Mouse (Mus musculus) erythroblast, embryonic 14.5 days (primary cell): ENCODE measurements around the gene Klhl30.

Source experiments
- GATA1 ChIP-seq: IDR thresholded peaks from 2 replicates; pipeline ENCODE4 v1.6.1; 2012; ENCODE audit warnings: low read length, inconsistent platforms, mixed read lengths
- TAL1 ChIP-seq: IDR thresholded peaks from 3 replicates; pipeline ENCODE4 v1.6.1; 2012; ENCODE audit warnings: low read length, inconsistent platforms, mixed read lengths

DNA sequence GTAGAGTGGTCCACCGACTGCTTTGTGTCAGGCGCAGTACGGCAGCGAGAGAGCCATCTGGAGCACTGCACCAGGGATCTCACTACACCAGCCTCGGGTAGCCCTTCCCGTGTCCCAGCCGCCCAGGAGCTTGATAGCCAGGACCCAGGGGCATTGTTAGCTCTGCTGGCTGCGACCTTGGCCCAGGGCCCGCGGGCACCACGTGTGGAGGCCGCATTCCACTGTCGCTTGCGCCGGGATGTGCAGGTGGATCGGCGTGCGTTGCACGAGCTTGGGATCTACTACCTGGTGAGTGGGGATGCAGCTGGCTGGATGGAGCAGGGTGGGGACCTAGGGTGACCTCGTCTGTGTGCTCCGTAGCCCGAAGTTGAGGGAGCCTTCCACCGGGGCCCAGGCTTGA lies 19.2 kb downstream of the Klhl30 start:
- TF ChIP-seq TAL1 (no peak), GATA1 (no peak)
